In the genomic region with DNA sequence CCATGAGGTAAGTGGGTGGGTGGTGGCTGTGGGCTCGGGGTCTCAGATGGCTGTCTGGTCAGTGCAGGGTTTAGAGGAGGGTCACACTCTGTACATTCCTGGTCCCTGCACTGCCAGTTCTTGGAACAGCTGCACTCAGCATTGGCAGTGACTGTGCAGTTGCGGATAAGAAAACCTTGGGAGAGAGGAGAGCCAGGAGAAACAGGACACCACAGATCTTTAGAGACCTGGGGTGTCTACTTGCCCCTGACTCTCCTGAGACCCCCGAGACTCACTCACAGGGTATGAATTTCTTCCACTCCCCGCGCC, we compare ENCODE assay signal across 16 mouse cellular contexts. TPM values are rescaled to one million over a fixed set of nuclear protein-coding genes. Genes with fewer than 3 reads are reported as not detected.
A peak's percentile ranks its signal among the peaks of the same experiment; 100 is the strongest.
DNase-seq lines count a peak whose midpoint lies in the region; ATAC-seq and TF ChIP-seq lines count a peak whose summit lies in the region.
"Had no signal": no experiment of that assay in that cellular context is flagged by ENCODE, and none has a peak within 500 bp of the region (broad histone marks: within the 10 kb centered on the region; RNA-seq: fewer than 3 reads in every experiment).

No protein-coding gene starts in this region.

- no peaks in the 10 kb centered on the region for H3K27me3 ChIP-seq in kidney, embryonic 14.5 days (ENCODE audit: control insufficient read depth, insufficient read depth, low read length)
- H3K27me3 ChIP-seq in megakaryocyte, embryonic 14.5 days (replicated peaks), result no peaks in the 10 kb centered on the region
- H3K27me3 ChIP-seq: hindbrain, embryonic 15.5 days; liver, embryonic 13.5 days had no signal

- no peak for TF ChIP-seq CTCF in gastrocnemius, adult 2 months (IDR thresholded peaks at IDR 0.05)

- peaks cover 5% of the 10 kb centered on the region; the same call in 1 of the 2 replicates for H3K4me1 ChIP-seq in kidney, embryonic 14.5 days (ENCODE audit: control insufficient read depth, insufficient read depth, low read length)
- H3K4me1 ChIP-seq in megakaryocyte, embryonic 14.5 days, result peaks cover 90% of the 10 kb centered on the region

- peak overlapping the region; percentile 34 for H3K4me3 ChIP-seq in gastrocnemius, adult 2 months
- H3K4me3 ChIP-seq in kidney, embryonic 14.5 days (ENCODE audit: low read length), result no peak overlapping the region
- peak overlapping the region; percentile 96 for H3K4me3 ChIP-seq in megakaryocyte, embryonic 14.5 days (replicated peaks)
- H3K4me3 ChIP-seq: hindbrain, embryonic 15.5 days; liver, embryonic 13.5 days had no signal

- no peaks in the 10 kb centered on the region for H3K36me3 ChIP-seq in kidney, embryonic 14.5 days (ENCODE audit: control insufficient read depth, insufficient read depth, low read length)
- H3K36me3 ChIP-seq in megakaryocyte, embryonic 14.5 days (replicated peaks; ENCODE audit: low read length), result peaks cover 50% of the 10 kb centered on the region
- H3K36me3 ChIP-seq: hindbrain, embryonic 15.5 days; liver, embryonic 13.5 days had no signal

- H3K9me3 ChIP-seq in kidney, embryonic 14.5 days (ENCODE audit: control insufficient read depth, low read length), result no peaks in the 10 kb centered on the region
- H3K9me3 ChIP-seq in megakaryocyte, embryonic 14.5 days, result 0 out of 2 replicates have a peak, but pooled peaks cover 3% of the 10 kb centered on the region
- H3K9me3 ChIP-seq: hindbrain, embryonic 15.5 days; liver, embryonic 13.5 days had no signal

- DNase-seq in gastrocnemius, adult 2 months, result peak; percentile 48
- no peak for DNase-seq in gastrocnemius, postnatal 36 days
- DNase-seq in kidney, adult 18-20 months, result no peak
- peak; percentile 50 for DNase-seq in naive thymus-derived CD4-positive, alpha-beta T cell, adult 2 months (ENCODE audit: low read depth)
- no peak for DNase-seq in ovary, adult 18-20 months (ENCODE audit: low spot score)
- DNase-seq: adrenal gland, adult 2 months; cerebellum, adult 8-10 months; kidney, adult 11 months; liver, embryonic 13.5 days; right cerebral cortex, postnatal 14 days had no signal

- H3K9ac ChIP-seq in kidney, embryonic 14.5 days (ENCODE audit: low read depth, low read length), result no peak overlapping the region
- H3K9ac ChIP-seq: hindbrain, embryonic 15.5 days; liver, embryonic 13.5 days had no signal

- intact Hi-C loops in gastrocnemius, adult 2 months (cut with DNase I), result loop anchor here (5.0 kb wide), 1 partner anchor 87 kb away; a partner anchor contains a TSS
- intact Hi-C loops in gastrocnemius, postnatal 36 days (cut with DNase I), result no loop called here

- 57% methylated on average over 5 of the region's 5 CpGs for WGBS in kidney, embryonic 14.5 days

- peak overlapping the region; percentile 73 for H3K27ac ChIP-seq in gastrocnemius, adult 2 months
- H3K27ac ChIP-seq in kidney, embryonic 14.5 days (ENCODE audit: low read depth, low read length), result no peak overlapping the region
- H3K27ac ChIP-seq: hindbrain, embryonic 15.5 days had no signal

- 0 out of 2 replicates have a peak, but pooled peaks have one; percentile 24 for ATAC-seq in kidney, embryonic 14.5 days (ENCODE audit: low FRiP score, low TSS enrichment)
- ATAC-seq in megakaryocyte, adult 5-6 weeks (ENCODE audit: poor library complexity, severe bottlenecking), result no peak

- no peak overlapping the region for H3K4me2 ChIP-seq in kidney, embryonic 14.5 days (replicated peaks; ENCODE audit: low read depth, low read length)
- H3K4me2 ChIP-seq: hindbrain, embryonic 15.5 days; liver, embryonic 13.5 days; midbrain, embryonic 11.5 days had no signal

RNA-seq across cellular contexts. Expression of a gene that starts 2.3 kb away (rescaled TPM):
- total RNA-seq in gastrocnemius, adult 2 months (2021), result under 1 TPM; 0.31 to 0.64 TPM
- total RNA-seq in gastrocnemius, postnatal 36 days (2021), result 1 to 10 TPM in 1 of 2 experiments, under 1 TPM in 1; 0.57 to 1.5 TPM
- 1.5 and 2.0 TPM in 2 replicates for polyA plus RNA-seq in kidney, embryonic 14.5 days (2014; fragmentation: Nextera tagmentation; extraction: Ambion mirVana)
- polyA plus RNA-seq in megakaryocyte, embryonic 14.5 days (2012; ENCODE audit: insufficient read depth, low replicate concordance), result 1.3 TPM in 1 of 2 replicates, not detected in the other
- 3.2 and 5.9 TPM in 2 replicates for total RNA-seq in megakaryocyte, adult 5-6 weeks (2015)
- total RNA-seq in megakaryocyte, adult 5-6 weeks (2017), result 3.5 and 3.6 TPM in 2 replicates
- total RNA-seq: layer of hippocampus, adult 18-20 months had no signal

RNA-seq across cellular contexts. Expression of a gene that starts 2.8 kb away (rescaled TPM):
- 1 to 10 TPM; 2.4 to 2.6 TPM for total RNA-seq in gastrocnemius, adult 2 months (2021)
- total RNA-seq in gastrocnemius, postnatal 36 days (2021), result 1 to 10 TPM; 2.1 to 2.3 TPM
- 2.0 and 4.5 TPM in 2 replicates for polyA plus RNA-seq in kidney, embryonic 14.5 days (2014; fragmentation: Nextera tagmentation; extraction: Ambion mirVana)
- 4.5 and 6.0 TPM in 2 replicates for polyA plus RNA-seq in megakaryocyte, embryonic 14.5 days (2012; ENCODE audit: insufficient read depth, low replicate concordance)
- 6.6 and 8.8 TPM in 2 replicates for total RNA-seq in megakaryocyte, adult 5-6 weeks (2015)
- total RNA-seq in megakaryocyte, adult 5-6 weeks (2017), result 19.2 and 21.2 TPM in 2 replicates

RNA-seq across cellular contexts. Expression of a gene that starts 19.1 kb away (rescaled TPM):
- total RNA-seq in gastrocnemius, adult 2 months (2021), result 10 to 100 TPM; 14.3 to 16.0 TPM
- total RNA-seq in gastrocnemius, postnatal 36 days (2021), result 10 to 100 TPM; 16.6 to 17.4 TPM
- polyA plus RNA-seq in kidney, embryonic 14.5 days (2014; fragmentation: Nextera tagmentation; extraction: Ambion mirVana), result 2.0 and 3.5 TPM in 2 replicates
- 1.4 and 1.9 TPM in 2 replicates for polyA plus RNA-seq in megakaryocyte, embryonic 14.5 days (2012; ENCODE audit: insufficient read depth, low replicate concordance)
- 12.6 and 13.9 TPM in 2 replicates for total RNA-seq in megakaryocyte, adult 5-6 weeks (2015)
- 7.9 and 8.9 TPM in 2 replicates for total RNA-seq in megakaryocyte, adult 5-6 weeks (2017)

RNA-seq across cellular contexts. Expression of a gene that starts 42.9 kb away (rescaled TPM):
- 100 to 1,000 TPM; 214 to 262 TPM for total RNA-seq in gastrocnemius, adult 2 months (2021)
- 100 to 1,000 TPM; 212 to 225 TPM for total RNA-seq in gastrocnemius, postnatal 36 days (2021)
- polyA plus RNA-seq in kidney, embryonic 14.5 days (2014; fragmentation: Nextera tagmentation; extraction: Ambion mirVana), result 203 and 238 TPM in 2 replicates
- polyA plus RNA-seq in megakaryocyte, embryonic 14.5 days (2012; ENCODE audit: insufficient read depth, low replicate concordance), result 68.3 and 124 TPM in 2 replicates
- total RNA-seq in megakaryocyte, adult 5-6 weeks (2015), result 91.9 and 106 TPM in 2 replicates
- total RNA-seq in megakaryocyte, adult 5-6 weeks (2017), result 72.8 and 81.9 TPM in 2 replicates

RNA-seq across cellular contexts. Expression of a gene that starts 43.0 kb away (rescaled TPM):
- 1 to 10 TPM; 6.5 to 9.8 TPM for total RNA-seq in gastrocnemius, adult 2 months (2021)
- total RNA-seq in gastrocnemius, postnatal 36 days (2021), result 10 to 100 TPM in 1 of 2 experiments, 1 to 10 TPM in 1; 8.0 to 13.7 TPM
- 99.6 and 150 TPM in 2 replicates for polyA plus RNA-seq in kidney, embryonic 14.5 days (2014; fragmentation: Nextera tagmentation; extraction: Ambion mirVana)
- 92.0 and 141 TPM in 2 replicates for polyA plus RNA-seq in megakaryocyte, embryonic 14.5 days (2012; ENCODE audit: insufficient read depth, low replicate concordance)
- 195 and 225 TPM in 2 replicates for total RNA-seq in megakaryocyte, adult 5-6 weeks (2015)
- total RNA-seq in megakaryocyte, adult 5-6 weeks (2017), result 181 and 231 TPM in 2 replicates

Comparison
In these comparisons a context has a peak if more than half of its experiments do, and no peak if none do; other contexts are left out.
1. DNase-seq: peak in gastrocnemius, adult 2 months (single experiment) and naive thymus-derived CD4-positive, alpha-beta T cell, adult 2 months (single experiment); none in gastrocnemius, postnatal 36 days (0 of 2), kidney, adult 18-20 months (single experiment) and ovary, adult 18-20 months (single experiment).